ENCODE assay signal across 21 mouse cellular contexts in the genomic region with DNA sequence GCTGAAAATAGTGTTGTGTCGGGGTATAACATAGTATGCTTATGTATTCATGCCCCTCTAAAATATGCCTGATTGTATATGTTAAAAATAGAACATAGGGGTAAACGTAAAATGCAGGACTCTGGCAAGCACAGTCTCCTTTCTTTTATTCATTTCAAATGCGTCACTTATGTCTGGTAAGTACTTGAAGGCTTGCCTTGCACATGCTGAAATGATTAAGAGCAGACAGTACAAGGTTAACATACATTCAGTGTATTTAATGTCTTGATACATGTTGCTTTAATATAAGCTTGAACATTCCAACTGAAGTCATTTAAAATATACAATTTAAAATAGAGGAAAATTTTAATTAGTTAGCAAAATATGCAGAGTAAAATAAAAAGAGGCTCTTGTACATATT. TPM values are rescaled to one million over a fixed set of nuclear protein-coding genes. Genes with fewer than 3 reads are reported as not detected.
DNase-seq lines count a peak whose midpoint lies in the region; ATAC-seq lines count a peak whose summit lies in the region.
"Had no signal": no experiment of that assay in that cellular context is flagged by ENCODE, and none has a peak within 500 bp of the region (broad histone marks: within the 10 kb centered on the region; RNA-seq: fewer than 3 reads in every experiment).

No protein-coding gene starts in this region.

- H3K27me3 ChIP-seq in embryonic facial prominence, embryonic 14.5 days (replicated peaks; ENCODE audit: control insufficient read depth, insufficient read depth, low read length): no peaks in the 10 kb centered on the region
- H3K27me3 ChIP-seq: embryonic facial prominence, embryonic 12.5 days; embryonic facial prominence, embryonic 15.5 days; forebrain, embryonic 12.5 days had no signal

- H3K4me1 ChIP-seq in embryonic facial prominence, embryonic 14.5 days (ENCODE audit: control insufficient read depth, insufficient read depth, low read length): no peaks in the 10 kb centered on the region
- H3K4me1 ChIP-seq: embryonic facial prominence, embryonic 12.5 days; embryonic facial prominence, embryonic 15.5 days had no signal

- 41% methylated on average over 3 of the region's 3 CpGs for WGBS in embryonic facial prominence, embryonic 14.5 days

- no peak for ATAC-seq in embryonic facial prominence, embryonic 14.5 days (ENCODE audit: low read depth)
- ATAC-seq: forebrain, embryonic 14.5 days; forebrain, embryonic 16.5 days had no signal

- no peaks in the 10 kb centered on the region for H3K36me3 ChIP-seq in embryonic facial prominence, embryonic 14.5 days (ENCODE audit: control insufficient read depth, insufficient read depth, low read length)
- H3K36me3 ChIP-seq: embryonic facial prominence, embryonic 12.5 days; embryonic facial prominence, embryonic 15.5 days; forebrain, embryonic 10.5 days; forebrain, embryonic 12.5 days had no signal

- DNase-seq in embryo, embryonic 11 days: peak; percentile 28
- no peak for DNase-seq in embryo, embryonic 9.5 days (ENCODE audit: extremely low spot score)
- DNase-seq in embryonic facial prominence, embryonic 14.5 days (ENCODE audit: low spot score): peak; percentile 67
- DNase-seq in forelimb bud, embryonic 11.5 days (ENCODE audit: low read depth, low spot score): peak; percentile 20
- DNase-seq in cerebellum, postnatal 25 days: no peak
- DNase-seq: adrenal gland, adult 2 months; adrenal gland, postnatal 10 days; adrenal gland, postnatal 25 days; cerebellum, adult 11 months; cerebellum, adult 18-20 months; cerebellum, adult 8-10 months; cerebellum, adult 9-11 months; cerebellum, postnatal 14 days had no signal

- no peak overlapping the region for H3K4me2 ChIP-seq in embryonic facial prominence, embryonic 14.5 days (ENCODE audit: low read depth, low read length)
- H3K4me2 ChIP-seq: embryonic facial prominence, embryonic 12.5 days; embryonic facial prominence, embryonic 15.5 days; forebrain, embryonic 12.5 days had no signal

- H3K27ac ChIP-seq in embryonic facial prominence, embryonic 14.5 days (replicated peaks; ENCODE audit: low read depth, low read length): no peak overlapping the region
- H3K27ac ChIP-seq: embryonic facial prominence, embryonic 12.5 days; embryonic facial prominence, embryonic 15.5 days; forebrain, embryonic 10.5 days; forebrain, embryonic 12.5 days had no signal

- no peak overlapping the region for H3K9ac ChIP-seq in embryonic facial prominence, embryonic 14.5 days (ENCODE audit: low read depth, low read length)
- H3K9ac ChIP-seq: embryonic facial prominence, embryonic 12.5 days; embryonic facial prominence, embryonic 15.5 days; forebrain, embryonic 12.5 days had no signal

- H3K9me3 ChIP-seq in embryonic facial prominence, embryonic 14.5 days (ENCODE audit: control insufficient read depth, low read length): no peaks in the 10 kb centered on the region
- H3K9me3 ChIP-seq: embryonic facial prominence, embryonic 12.5 days; embryonic facial prominence, embryonic 15.5 days; forebrain, embryonic 10.5 days; forebrain, embryonic 12.5 days had no signal

- H3K4me3 ChIP-seq in embryonic facial prominence, embryonic 14.5 days (ENCODE audit: low read depth, low read length): no peak overlapping the region
- H3K4me3 ChIP-seq: embryonic facial prominence, embryonic 12.5 days; embryonic facial prominence, embryonic 15.5 days; erythroblast, embryonic 14.5 days; forebrain, embryonic 10.5 days; forebrain, embryonic 12.5 days had no signal

RNA-seq across cellular contexts. Expression of a gene that starts 50.9 kb away (rescaled TPM):
- 24.2 and 24.6 TPM in 2 replicates for polyA plus RNA-seq in embryonic facial prominence, embryonic 14.5 days (2014; fragmentation: Nextera tagmentation; extraction: Ambion mirVana)
- polyA plus RNA-seq: cortical plate, adult 2 months; erythroblast, embryonic 14.5 days; forebrain, embryonic 16.5 days had no signal

Comparison
In these comparisons a context has a peak if more than half of its experiments do, and no peak if none do; other contexts are left out.
1. DNase-seq: peak in embryo, embryonic 11 days (single experiment), embryonic facial prominence, embryonic 14.5 days (single experiment) and forelimb bud, embryonic 11.5 days (single experiment); none in embryo, embryonic 9.5 days (single experiment) and cerebellum, postnatal 25 days (0 of 2).